Mouse (Mus musculus): ENCODE data around the gene BC035044.
A peak's percentile ranks its signal among the peaks of the same experiment; 100 is the strongest.

Gene BC035044

DNA sequence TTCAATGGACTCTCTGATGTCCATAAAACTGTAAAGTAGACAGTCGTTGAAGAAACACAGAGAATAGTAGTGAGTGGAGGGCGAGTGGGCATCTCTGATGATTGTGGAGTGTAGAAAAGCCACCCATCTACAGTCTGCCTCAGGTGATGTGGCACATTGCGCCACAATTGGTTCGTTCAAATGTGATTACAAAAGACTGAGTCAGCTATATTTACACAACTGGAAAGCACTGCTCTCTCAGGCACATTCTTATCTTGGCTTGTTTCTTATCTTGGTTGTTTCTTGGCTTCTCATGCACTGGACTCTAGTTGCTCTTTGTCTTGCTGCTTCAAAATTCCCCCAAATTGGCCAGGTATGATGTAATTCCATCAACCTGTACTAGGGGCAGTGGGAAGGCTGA lies 55.4 kb downstream of the BC035044 start:
- no peak for DNase-seq (ENCODE audit: low read depth, low spot score)

DNA sequence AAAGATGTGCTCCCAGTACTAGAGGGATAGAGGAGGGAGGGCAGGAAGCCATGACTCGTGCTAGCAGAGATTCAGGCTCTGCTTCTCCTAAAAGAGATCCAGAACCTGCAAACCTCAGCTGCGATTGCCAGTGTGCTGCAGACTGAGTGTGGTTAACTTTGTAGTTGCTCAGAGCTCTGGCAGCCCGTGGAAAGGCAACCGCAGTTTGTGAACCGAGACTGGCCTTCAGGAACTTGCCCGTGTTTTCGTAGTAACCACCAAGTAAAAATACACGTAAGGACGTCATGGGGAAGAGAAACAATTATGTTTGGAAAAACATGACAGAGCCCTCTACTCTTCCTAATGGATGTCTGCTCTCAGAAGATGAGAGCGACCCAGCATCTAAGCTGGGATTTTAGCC lies 57.9 kb downstream of the BC035044 start:
- no peak for DNase-seq (ENCODE audit: low read depth, low spot score)

DNA sequence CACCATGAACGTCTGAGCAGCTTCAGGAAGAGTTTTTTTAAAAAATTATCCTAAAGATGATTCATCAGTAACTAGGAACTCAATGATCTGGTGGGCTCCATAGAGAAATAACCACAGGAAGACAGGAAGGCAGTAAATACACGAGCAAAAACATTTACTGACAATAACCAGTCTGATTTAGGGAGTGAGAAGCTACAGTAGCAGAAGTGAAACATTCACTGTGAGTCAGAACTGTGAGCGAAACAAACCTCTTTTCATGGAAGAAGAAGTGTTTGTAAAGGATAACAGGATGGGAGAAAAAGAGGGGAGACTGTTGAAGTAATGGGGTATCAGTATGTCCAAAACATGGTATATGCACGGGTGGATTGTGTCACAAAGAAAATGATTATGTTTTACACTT lies 61.1 kb downstream of the BC035044 start:
- no peak for DNase-seq (ENCODE audit: low read depth, low spot score)

DNA sequence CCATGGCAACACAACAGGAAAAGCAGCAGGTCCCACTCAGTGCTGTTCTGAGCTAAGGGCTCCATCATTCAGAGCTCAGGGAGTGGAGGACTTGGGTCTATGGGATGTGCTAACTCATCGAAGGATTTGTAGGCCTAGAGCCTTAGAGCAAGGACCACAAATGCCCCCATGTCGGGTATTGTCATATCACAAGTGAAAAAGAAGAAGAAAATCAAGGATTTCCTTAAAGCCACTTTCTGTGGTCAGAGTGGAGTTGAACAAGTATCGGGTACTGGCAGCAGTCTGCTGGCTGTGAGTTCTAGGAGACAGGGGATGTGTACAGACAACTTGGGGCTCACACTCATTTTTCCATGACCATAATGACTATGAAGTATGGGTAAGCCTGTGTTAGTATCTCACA lies 64.1 kb downstream of the BC035044 start:
- no peak for DNase-seq (ENCODE audit: low read depth, low spot score)

DNA sequence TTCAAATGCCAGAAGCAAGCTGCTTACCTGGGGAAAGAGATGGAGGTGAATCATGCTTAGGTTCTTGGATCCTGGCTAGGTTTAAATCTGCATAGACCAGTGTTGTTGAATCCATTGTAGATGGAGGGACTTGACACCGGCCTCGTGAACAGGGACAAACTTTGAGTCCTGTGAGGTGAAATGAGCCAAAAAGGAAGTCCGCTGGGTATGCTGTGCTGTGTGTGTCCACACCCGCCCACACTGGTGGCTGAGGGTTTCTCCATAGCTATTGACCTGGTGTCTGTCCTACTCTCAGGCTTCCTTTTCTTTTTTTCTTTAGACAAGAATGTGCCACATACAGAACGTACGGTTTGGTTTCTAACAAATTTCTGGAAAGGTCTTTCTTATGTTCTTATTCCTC lies 64.8 kb downstream of the BC035044 start, which contains the start of the genes Gm44511 and Klrb1b:
Gene Gm44511, minus strand, starts transcription at position 184 of the 400 bp plus-strand sequence.
Gene Klrb1b, minus strand, starts transcription at position 200 of the 400 bp plus-strand sequence.
- DNase-seq (ENCODE audit: low read depth, low spot score): no peak

DNA sequence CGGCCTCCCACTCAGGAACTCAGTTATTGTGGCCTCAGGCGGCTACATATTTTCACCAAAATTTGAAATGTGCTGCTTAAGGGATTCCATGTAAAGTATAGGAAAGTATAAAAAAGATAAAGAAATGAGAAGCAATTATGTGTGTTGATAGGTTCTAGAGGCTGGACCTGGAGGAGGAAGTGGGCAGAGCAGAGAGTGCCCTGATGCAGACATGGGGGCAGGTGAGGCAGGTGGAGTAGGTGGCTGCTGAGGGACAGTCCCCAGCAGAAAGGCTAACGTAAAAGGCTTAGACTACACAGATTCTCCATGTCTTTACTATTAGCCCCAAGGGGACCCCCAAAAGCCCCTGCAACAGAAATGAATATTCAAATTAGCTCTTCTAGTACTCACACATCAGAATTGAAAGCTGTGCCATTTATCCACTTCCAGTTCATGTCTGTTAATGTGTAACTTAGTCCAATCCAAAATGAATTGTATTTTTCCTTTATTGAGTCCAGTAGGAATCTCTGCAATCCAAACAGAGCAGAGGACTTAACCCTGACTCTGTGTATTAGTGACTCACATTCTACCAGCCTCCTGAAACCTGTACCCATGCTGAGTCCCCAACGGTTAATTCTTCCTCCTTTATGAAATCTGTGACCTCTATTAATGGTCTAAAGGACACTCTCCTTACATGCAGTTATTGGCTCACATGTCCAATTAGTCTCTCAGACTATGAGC lies 72.7 kb downstream of the BC035044 start:
- DNase-seq (ENCODE audit: low read depth, low spot score): no peak

DNA sequence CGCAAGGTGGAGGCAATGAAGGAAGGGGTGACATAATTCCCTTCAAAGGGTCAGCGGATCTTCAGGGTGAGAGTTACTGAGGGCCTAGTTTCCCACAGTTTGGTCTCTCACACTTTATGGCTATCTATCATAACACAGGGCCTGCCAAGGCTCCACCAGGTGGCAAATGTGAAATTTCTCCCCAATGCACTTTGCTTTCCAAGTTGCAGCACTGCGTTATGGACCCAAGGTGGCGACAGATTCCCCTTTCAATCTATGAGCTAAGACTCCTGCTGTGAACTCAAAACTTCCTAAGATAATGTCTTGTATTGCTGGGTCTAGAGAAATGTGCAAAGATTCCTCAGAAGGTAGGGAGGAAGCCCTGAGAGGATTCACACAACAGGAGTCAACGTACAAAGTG lies 82.4 kb downstream of the BC035044 start:
- peak; percentile 88 for DNase-seq (ENCODE audit: low read depth, low spot score)

DNA sequence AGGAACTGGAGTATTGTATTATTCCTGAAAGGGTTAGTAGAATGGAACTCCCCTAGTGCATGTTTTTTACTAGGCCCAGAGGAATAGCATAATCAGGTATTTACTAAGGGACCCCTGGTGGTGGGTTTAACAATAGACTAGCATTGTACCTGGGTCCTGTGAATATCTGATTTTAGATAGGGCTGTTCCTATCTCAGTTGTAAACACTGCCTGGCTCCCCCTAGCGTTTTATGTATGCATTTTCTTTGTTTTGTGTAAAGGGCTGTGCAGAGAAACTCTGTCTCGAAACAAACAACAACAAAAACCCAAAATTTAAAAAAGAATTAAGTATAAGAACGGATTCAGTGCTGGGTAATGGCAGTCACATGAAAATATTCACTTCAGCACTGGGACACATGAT lies 83.9 kb downstream of the BC035044 start:
- peak; percentile 79 for DNase-seq (ENCODE audit: low read depth, low spot score)

DNA sequence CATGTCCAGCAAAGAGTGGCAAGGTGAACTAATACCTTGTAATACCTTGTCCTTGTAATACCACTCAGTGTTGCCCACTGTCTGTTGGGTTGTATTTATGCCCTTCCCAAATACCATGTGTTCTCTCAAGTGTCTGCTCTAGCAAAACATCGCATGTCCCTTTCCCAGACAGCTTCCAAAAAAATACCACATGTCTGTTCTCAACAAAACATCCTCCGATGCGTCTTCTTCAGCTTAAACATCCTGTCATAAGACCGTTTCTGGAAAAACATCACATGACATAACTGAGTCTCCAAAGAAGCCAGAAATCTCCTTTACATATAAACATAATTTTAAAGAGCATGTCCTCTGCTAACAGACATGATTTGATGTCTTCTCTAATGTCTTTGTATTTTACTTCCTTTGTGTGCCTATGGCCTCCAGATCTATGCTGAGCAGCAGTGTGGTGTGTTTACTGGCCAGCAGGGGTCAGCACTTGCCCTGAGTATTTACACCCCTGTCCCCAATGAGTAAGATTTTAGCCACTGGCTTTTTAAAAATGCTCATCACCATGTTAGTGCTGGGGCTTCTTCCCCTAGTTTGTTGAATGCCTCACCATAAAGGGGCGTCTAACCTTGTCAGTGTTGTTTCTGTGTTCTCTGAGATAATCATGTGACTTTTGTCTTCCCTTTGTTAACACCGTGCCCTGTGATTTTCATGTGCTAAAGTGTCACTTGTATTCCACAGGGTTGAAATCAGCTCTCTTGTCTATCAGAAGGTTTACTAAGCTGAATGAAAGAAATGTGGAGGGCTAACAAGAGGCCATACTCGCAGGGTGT lies 85.9 kb downstream of the BC035044 start:
- peak; percentile 82 for DNase-seq (ENCODE audit: low read depth, low spot score)

DNA sequence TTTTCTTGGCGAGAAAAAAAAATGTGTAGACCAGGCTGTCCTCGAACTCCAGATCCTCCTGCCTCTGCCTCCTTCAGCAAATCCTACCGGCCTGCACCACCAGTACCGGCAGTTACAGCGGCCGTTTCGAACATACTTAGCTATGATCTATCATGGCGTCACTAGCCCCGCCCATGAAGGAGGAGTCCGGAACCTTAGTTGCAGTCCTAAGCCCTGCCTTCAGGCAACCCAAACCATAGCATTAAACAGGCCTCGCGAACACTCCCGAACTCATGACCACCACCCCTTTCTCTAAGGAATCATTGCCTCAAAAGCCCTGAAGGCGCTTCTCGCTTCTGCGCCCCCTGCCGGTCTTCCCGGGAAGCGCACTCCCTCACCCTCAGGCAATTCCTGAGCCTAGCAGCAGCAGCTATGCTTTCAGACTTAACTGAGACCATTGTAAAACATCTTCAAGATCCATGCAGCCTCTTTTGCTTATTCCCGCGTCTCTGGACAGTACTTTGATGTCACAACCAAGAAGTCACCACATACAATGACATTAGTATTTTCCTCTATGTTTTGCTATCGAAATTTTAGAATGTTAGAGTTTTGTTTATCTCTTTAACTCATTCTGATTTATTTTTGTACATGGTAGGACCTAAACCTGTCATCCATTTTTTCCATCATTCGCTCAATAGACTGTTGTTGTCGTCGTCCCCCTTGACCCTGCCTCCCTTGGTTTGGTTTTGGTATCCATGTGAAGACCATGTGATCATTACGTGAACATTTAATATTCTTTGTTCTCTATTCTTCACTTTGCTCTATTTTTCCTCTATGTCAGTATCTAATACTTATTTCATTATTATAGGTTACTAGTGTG lies 87.7 kb downstream of the BC035044 start:
- DNase-seq (ENCODE audit: low read depth, low spot score): peak; percentile 98

DNA sequence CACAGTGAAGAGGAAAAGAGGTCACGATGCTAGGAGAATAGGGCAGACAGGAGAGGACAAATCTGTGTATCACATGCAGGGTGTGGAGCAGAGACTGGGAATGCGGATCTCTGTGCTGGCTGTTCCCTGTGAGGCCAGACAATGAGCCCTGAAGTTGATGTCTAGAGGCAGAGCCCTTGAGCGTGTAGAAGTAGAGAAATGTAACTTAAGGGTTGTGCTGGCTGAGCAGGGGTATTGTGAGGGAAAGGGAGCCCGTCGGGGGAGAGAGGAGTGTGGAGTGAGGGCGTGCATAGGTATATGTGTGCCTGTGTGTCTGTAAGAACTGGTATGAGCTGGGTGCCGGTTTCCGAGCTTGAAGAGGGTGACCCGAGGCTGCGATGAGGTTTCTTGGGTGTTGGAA lies 88.4 kb downstream of the BC035044 start:
- no peak for DNase-seq (ENCODE audit: low read depth, low spot score)

DNA sequence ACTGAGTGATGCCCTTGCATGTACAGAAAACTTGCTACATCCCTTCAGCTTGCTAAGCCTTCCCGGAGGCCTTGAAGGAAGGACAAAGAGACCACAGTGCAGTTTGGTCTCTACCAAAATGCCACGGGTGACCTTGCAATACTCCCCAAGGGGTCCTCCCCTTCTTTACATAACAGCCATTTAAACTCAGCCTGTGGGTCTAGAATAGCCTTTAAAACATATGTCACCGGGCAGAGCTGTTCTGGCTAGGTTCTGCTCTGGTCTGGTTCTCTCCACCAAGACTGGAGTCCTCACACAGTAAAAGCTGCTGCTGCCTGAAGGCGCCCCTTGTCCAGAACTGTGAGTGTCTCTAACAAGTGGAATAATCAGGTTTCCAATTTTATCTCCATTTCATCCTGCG lies 90.2 kb downstream of the BC035044 start:
- peak; percentile 52 for DNase-seq (ENCODE audit: low read depth, low spot score)

DNA sequence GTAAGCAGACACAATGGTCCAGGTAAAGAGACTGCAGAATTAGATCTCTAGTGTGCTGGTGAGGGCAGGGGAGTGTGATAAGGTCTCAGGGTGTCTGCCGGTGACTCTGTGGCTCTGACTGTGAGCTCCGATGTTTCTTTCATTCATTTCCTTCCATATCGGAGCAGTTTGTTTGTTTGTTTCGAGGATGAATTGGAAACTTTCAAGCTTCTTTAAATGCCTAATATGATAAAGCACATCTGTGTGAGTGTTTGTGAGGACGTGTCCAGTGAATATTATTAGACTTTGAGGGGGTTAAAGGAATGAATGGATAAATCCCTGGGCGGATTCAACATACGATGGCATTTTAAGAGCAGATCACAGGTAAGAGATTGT lies 91.0 kb downstream of the BC035044 start:
- peak; percentile 83 for DNase-seq (ENCODE audit: low read depth, low spot score)

DNA sequence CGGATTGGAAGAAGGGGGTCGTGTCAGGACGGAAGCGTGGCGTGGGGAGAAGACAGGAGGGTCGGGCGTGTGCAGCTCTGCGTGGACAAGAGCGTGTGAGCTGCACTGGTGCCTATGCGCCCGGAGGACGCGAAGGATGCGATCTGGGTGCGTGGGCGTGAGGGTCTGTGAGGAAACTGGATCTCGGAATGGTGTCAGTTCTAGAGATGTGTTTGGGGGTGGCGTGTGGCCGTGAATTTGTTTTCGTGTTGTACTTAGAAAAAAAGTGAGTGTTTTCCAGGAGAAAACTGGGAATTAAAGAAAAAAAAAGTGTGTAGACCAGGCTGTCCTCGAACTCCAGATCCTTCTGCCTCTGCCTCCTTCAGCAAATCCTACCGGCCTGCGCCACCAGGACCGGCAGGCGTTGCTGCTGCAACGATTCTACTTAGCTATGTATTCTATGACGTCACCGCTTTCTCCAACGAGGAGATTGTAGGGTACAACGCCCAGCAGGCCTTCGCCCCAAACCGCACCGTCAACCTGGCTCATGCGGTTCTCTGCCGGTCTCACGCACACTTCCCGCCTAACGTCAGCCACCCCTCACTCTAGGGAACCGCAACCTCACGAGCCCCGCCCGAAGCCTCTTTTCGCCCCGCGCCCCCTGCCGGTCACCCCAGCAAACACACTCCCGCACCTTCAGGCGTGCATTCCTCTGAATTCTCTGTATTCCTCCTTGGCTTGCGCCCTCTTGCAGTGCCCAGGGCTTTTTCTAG lies 91.6 kb downstream of the BC035044 start:
- peak; percentile 83 for DNase-seq (ENCODE audit: low read depth, low spot score)

Data from A20 (cell line).